Mouse (Mus musculus) kidney, postnatal 25 days (tissue): ENCODE measurements at regions not wholly inside any gene's neighbourhood (a gene's known extent, or its start where the extent isn't known, plus 50 kb on each side); places are given as distances from the start of the nearest gene placed in this dataset.
A peak's percentile ranks its signal among the peaks of the same experiment; 100 is the strongest.

Source experiments
- DNase-seq, 2 experiments: peaks; one replicate each; pipeline ENCODE4 v3.0.0; 2021; ENCODE audit warnings: mixed read lengths in 2 of 2

GRCm38 (mm10) chr6:84383718-84384117 is 210.0 kb downstream of the Cyp26b1 start:
- DNase-seq = no peak

GRCm38 (mm10) chr6:84383141-84383540 is 210.6 kb downstream of the Cyp26b1 start:
- no peak for DNase-seq

- DNase-seq = no peak
Measured at GRCm38 (mm10) chr6:84381571-84381970, 212.1 kb downstream of the Cyp26b1 start.

- no peak for DNase-seq
Measured at GRCm38 (mm10) chr6:84376666-84377065, 217.0 kb downstream of the Cyp26b1 start.

GRCm38 (mm10) chr6:84375498-84375897 is 218.2 kb downstream of the Cyp26b1 start:
- DNase-seq = peak; percentile 54 to 59

GRCm38 (mm10) chr6:84366365-84366764 is 227.3 kb downstream of the Cyp26b1 start:
- DNase-seq = no peak

GRCm38 (mm10) chr6:84365914-84366313 is 227.8 kb downstream of the Cyp26b1 start:
- no peak for DNase-seq

GRCm38 (mm10) chr6:84364964-84365363 is 228.7 kb downstream of the Cyp26b1 start:
- peak; percentile 4 to 44 for DNase-seq

- DNase-seq = no peak
Measured at GRCm38 (mm10) chr6:84362331-84362730, 231.4 kb downstream of the Cyp26b1 start.

- DNase-seq = no peak
Measured at GRCm38 (mm10) chr6:84357911-84358310, 235.8 kb downstream of the Cyp26b1 start.

GRCm38 (mm10) chr6:84353425-84354220 is 240.1 kb downstream of the Cyp26b1 start:
- DNase-seq = no peak

GRCm38 (mm10) chr6:84344936-84345335 is 248.8 kb downstream of the Cyp26b1 start:
- no peak for DNase-seq

- peak in 1 of 2 experiments; percentile 12 for DNase-seq
Measured at GRCm38 (mm10) chr6:84333666-84334179, 260.0 kb downstream of the Cyp26b1 start.

GRCm38 (mm10) chr6:84329106-84329505 is 264.6 kb downstream of the Cyp26b1 start:
- peak in 1 of 2 experiments; percentile 14 for DNase-seq

- no peak for DNase-seq
Measured at GRCm38 (mm10) chr6:84328030-84328390, 265.7 kb downstream of the Cyp26b1 start.

- no peak for DNase-seq
Measured at GRCm38 (mm10) chr6:84327306-84328029, 266.2 kb downstream of the Cyp26b1 start.

GRCm38 (mm10) chr6:84325384-84326114 is 268.2 kb downstream of the Cyp26b1 start:
- peak in 1 of 2 experiments; percentile 40 for DNase-seq

GRCm38 (mm10) chr6:84324185-84324584 is 269.5 kb downstream of the Cyp26b1 start:
- DNase-seq = no peak

- DNase-seq = no peak
Measured at GRCm38 (mm10) chr6:84322528-84322927, 271.2 kb downstream of the Cyp26b1 start.

GRCm38 (mm10) chr6:84320586-84320985 is 273.1 kb downstream of the Cyp26b1 start:
- peak in 1 of 2 experiments; percentile 10 for DNase-seq

GRCm38 (mm10) chr6:84318774-84319173 is 274.9 kb downstream of the Cyp26b1 start:
- DNase-seq = no peak

GRCm38 (mm10) chr6:84317026-84317425 is 276.7 kb downstream of the Cyp26b1 start:
- peak; percentile 43 to 45 for DNase-seq
